Mouse (Mus musculus): ENCODE data around the gene Olfr1465. TPM values are rescaled to one million over a fixed set of nuclear protein-coding genes. Genes with fewer than 3 reads are reported as not detected.

Gene Olfr1465
- not detected for total RNA-seq (2023)

DNA sequence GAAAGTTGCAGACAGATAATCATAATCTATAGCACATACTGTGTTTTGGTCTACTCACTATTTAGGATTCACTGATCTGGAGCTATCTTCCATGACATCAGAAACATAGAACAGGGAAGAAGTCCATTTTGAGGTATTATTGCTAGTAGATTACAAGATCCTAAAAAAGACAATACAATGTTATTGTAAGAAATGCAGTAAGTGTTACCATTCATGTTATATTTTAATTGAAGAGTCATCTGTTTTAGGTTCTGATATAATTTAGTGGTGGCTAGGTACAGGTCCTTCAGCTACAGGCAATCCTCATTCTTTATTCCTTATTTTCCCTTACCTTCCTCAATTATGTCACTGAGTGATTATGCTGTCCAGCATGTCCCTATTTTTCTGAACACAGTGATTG is at the start of gene Olfr1465:
Olfr1465 (minus strand) TSS at position 101 of the 400 bp plus-strand sequence.

GRCm38 (mm10) chr19:13361936-13362335 is 46.6 kb upstream of the Olfr1465 start, which contains the start of gene Olfr1467:
Olfr1467 (plus strand) TSS chr19:13362236.

GRCm38 (mm10) chr19:13338562-13338961 is 23.2 kb upstream of the Olfr1465 start, which contains the start of gene Olfr1466:
Olfr1466 (plus strand) TSS chr19:13338862.

Other genes starting within 250 kb of the Olfr1465 start
- not detected for gene Olfr1457, start 217.7 kb downstream of the Olfr1465 start, total RNA-seq (2023)
- not detected for gene Olfr1458, start 208.8 kb downstream of the Olfr1465 start, total RNA-seq (2023)
- not detected for gene Olfr1459, start 166.0 kb downstream of the Olfr1465 start, total RNA-seq (2023)
- gene Olfr1461, start 152.5 kb downstream of the Olfr1465 start, total RNA-seq (2023), result not detected
- gene Olfr1462, start 129.8 kb downstream of the Olfr1465 start, total RNA-seq (2023), result not detected
- gene Olfr1463, start 84.2 kb downstream of the Olfr1465 start, total RNA-seq (2023), result not detected
- not detected for gene Olfr1466, start 23.3 kb upstream of the Olfr1465 start, total RNA-seq (2023)
- gene Olfr1467, start 46.7 kb upstream of the Olfr1465 start, total RNA-seq (2023), result not detected
- gene Olfr1469, start 92.3 kb upstream of the Olfr1465 start, total RNA-seq (2023), result not detected
- not detected for gene Olfr1471, start 127.9 kb upstream of the Olfr1465 start, total RNA-seq (2023)
- gene Olfr1472, start 140.5 kb upstream of the Olfr1465 start, total RNA-seq (2023), result not detected
- gene Olfr1474, start 154.0 kb upstream of the Olfr1465 start, total RNA-seq (2023), result not detected
- gene Olfr1475, start 164.7 kb upstream of the Olfr1465 start, total RNA-seq (2023), result not detected
- not detected for gene Olfr1477, start 185.0 kb upstream of the Olfr1465 start, total RNA-seq (2023)
- gene Olfr1480, start 212.4 kb upstream of the Olfr1465 start, total RNA-seq (2023), result not detected

All from CD4-positive naive resting alpha-beta T cell, adult 76 days (primary cell).